Mouse (Mus musculus) midbrain, embryonic 10.5 days (tissue): ENCODE results near the gene Adh1. TPM values are rescaled to one million over a fixed set of nuclear protein-coding genes. Genes with fewer than 3 reads are reported as not detected.

Experiments used
- DNase-seq: peaks from one replicate; pipeline ENCODE4 v3.0.0-alpha.2; 2017; ENCODE audit warnings: low spot score
- H3K27ac ChIP-seq: fragments of 300-500 bp; sonication (generic); replicated peaks from 2 replicates; pipeline ENCODE4 v1.5.1; 2016; ENCODE audit warnings: mild to moderate bottlenecking
- H3K27me3 ChIP-seq: fragments of 300-500 bp; sonication (generic); 2 replicates; pipeline ENCODE4 v1.6.1; 2016; ENCODE audit warnings: low read depth, mild to moderate bottlenecking; ENCODE audit not compliant: poor library complexity, severe bottlenecking
- H3K36me3 ChIP-seq: fragments of 300-500 bp; sonication (generic); 2 replicates; pipeline ENCODE4 v1.6.1; 2016; ENCODE audit warnings: mild to moderate bottlenecking, moderate library complexity
- H3K4me1 ChIP-seq: fragments of 300-500 bp; sonication (generic); 2 replicates; pipeline ENCODE4 v1.6.1; 2016
- H3K4me3 ChIP-seq: fragments of 300-500 bp; sonication (generic); 2 replicates; pipeline ENCODE4 v1.5.1; 2016; ENCODE audit warnings: mild to moderate bottlenecking, moderate library complexity
- H3K9me3 ChIP-seq: fragments of 300-500 bp; sonication (generic); replicated peaks from 2 replicates; pipeline ENCODE4 v1.6.1; 2016; ENCODE audit warnings: mild to moderate bottlenecking
- WGBS: fragments of 180-500 bp; shearing (Covaris S2); methylation state at CpG from one replicate; pipeline ENCODE4 v1.1.7; 2016; 5-methylcytosine and 5-hydroxymethylcytosine counted together
- polyA plus RNA-seq: library from polyadenylated mRNA; unstranded; fragments of >200 nt; fragmentation: Nextera tagmentation; extraction: Ambion mirVana; gene quantifications from 2 replicates; pipeline ENCODE4 v1.2.1, GENCODE M21; 2016

Adh1 gene
- 0.14 TPM in 1 of 2 replicates, not detected in the other for polyA plus RNA-seq

DNA sequence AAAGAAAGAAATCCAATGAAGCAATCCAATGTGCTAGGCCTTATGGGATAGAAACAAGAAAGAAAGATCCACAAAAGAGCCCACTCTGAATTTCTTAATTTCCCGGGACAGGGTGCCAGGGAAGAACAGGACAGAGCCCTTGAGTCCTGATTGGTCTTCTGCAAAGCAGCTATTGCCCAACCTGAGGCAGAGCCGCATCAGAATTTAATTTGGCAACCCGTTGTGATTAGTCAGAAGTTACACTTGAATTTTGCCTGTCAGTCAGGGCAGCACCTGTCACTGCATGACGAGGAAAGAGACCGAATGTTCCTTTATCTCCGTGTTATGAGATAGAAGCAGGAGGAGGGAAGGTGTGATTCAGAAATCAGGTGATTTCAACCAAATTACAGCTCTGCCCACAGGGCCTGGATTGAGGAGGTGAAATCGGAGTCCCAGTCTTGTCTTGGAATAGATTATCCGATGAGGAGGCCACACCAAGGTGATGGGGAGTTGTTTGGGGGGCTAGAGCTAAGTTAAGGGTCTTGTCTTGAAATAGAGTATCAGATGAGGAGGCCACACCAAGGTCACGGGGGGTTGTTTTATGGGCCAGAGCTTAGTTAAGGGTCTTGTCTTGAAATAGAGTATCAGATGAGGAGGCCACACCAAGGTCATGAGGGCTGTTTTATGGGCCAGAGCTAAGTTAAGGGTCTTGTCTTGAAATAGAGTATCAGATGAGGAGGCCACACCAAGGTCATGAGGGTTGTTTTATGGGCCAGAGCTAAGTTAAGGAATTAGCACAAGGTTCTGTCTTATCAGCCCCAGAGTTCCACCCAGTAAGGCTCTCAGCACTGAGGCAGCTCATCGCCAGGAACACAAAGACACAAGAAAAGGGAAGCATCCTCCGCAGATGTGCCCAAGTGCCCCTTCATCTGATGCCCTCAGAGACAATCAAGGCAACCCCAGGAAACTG lies at the start of gene Adh1:
Gene Adh1, plus strand, starts transcription at position 271 of the 949 bp plus-strand sequence.
- H3K4me1 ChIP-seq = 0 out of 2 replicates have a peak, but pooled peaks cover 4% of the 10 kb centered on the region
- H3K36me3 ChIP-seq = no peaks in the 10 kb centered on the region
- no peaks in the 10 kb centered on the region for H3K9me3 ChIP-seq
- 88% methylated on average over 11 of the region's 11 CpGs for WGBS
- H3K27ac ChIP-seq = no peak within 1 kb of the TSS
- peak; percentile 2 for DNase-seq
- no peaks in the 10 kb centered on the region for H3K27me3 ChIP-seq
- no peak within 1 kb of the TSS for H3K4me3 ChIP-seq

DNA sequence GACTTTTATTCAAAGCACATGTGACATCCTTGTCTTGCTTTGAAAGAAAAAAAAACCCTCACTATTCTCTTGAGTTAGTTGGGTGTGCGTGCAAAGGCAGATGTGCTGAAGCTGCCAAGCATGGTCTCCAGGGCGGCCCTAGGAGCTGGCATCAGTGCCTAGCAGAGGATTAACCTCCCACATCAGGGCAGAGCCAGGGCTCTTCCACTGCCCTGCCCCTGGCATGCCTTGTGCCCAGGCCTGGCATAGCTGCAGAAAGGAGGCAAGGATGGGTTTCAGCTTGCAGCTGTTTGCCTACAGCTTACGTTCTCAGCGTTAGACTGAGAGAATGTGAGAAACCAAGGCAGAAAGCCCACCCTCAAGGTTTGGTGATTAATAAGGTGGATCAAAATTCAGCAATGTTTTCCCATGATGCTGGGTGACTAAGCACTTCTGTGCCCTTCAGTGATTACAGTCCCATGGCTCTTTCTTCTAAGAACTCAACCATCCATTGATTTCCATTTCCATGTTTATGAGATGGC lies 48.3 kb upstream of the Adh1 start:
- Histone ChIP-seq H3K4me3 (no peak overlapping the region), H3K27ac (no peak overlapping the region)

DNA sequence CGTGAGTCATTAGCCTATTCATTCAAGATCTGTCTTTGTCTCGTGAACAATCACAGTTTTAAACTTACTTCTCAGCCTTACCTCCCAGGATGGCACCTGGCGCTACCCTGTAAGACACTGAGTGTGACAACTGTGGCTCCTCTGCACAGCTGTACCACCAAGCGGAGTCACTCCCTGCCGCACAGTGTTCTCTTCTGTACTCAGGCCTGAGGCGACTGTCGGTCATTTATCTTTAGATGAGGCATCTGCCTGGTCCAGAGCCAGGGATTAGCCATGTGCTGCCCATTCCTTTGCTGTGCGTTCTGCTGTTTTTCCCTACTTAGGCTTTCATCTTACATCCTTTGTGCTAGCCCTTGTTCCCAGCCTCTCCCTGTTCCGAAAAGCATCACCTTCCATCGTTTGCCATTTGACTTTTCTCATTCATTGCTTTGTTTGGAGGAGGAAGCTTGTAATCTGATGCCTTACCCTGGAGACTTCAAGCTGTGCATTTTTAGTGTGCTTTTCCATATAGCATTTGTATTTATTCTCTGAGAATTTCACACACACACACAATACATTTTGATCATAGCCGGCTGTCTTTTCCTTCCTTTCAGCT lies 45.3 kb upstream of the Adh1 start:
- Histone ChIP-seq H3K27ac (peak overlapping the region; percentile 58; the same call in 1 of the 2 replicates), H3K4me1 (peaks cover 13% of the 10 kb centered on the region), H3K27me3 (no peaks in the 10 kb centered on the region), H3K4me3 (no peak overlapping the region), H3K9me3 (no peaks in the 10 kb centered on the region), H3K36me3 (no peaks in the 10 kb centered on the region)
- 36% methylated on average over 11 of the region's 11 CpGs for WGBS
- peak; percentile 37 for DNase-seq

More for the DNA sequence above, 48.3 kb upstream of the Adh1 start:
- WGBS = 89% methylated on average over 4 of the region's 4 CpGs
- no peaks in the 10 kb centered on the region for H3K9me3 ChIP-seq
- H3K4me1 ChIP-seq = peaks cover 13% of the 10 kb centered on the region
- no peak for DNase-seq
- H3K27me3 ChIP-seq = no peaks in the 10 kb centered on the region
- H3K36me3 ChIP-seq = no peaks in the 10 kb centered on the region

DNA sequence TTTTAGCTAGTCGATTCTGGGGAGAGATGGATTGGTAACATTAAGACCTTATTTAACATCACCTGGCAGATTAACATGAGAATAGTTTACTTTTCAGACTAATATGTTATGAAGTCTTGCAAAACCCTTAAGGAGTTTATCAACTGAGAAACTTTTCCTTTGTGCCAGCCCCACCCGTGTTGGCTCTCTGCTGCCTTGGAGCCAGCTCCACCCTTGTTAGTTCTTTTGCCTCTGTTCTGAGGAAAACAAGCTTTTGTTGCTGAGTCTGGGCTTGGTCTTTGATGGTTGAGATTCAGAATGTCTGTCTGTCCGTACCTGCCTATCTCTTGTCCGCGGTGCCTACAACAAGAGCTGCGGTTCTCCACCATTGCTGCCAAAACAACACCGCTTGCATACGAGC lies 44.7 kb upstream of the Adh1 start:
- DNase-seq = no peak
- no peak overlapping the region for H3K4me3 ChIP-seq
- no peaks in the 10 kb centered on the region for H3K27me3 ChIP-seq
- H3K9me3 ChIP-seq = no peaks in the 10 kb centered on the region
- H3K36me3 ChIP-seq = no peaks in the 10 kb centered on the region
- no peak overlapping the region for H3K27ac ChIP-seq
- WGBS = 86% methylated on average over 8 of the region's 8 CpGs
- H3K4me1 ChIP-seq = peaks cover 13% of the 10 kb centered on the region

DNA sequence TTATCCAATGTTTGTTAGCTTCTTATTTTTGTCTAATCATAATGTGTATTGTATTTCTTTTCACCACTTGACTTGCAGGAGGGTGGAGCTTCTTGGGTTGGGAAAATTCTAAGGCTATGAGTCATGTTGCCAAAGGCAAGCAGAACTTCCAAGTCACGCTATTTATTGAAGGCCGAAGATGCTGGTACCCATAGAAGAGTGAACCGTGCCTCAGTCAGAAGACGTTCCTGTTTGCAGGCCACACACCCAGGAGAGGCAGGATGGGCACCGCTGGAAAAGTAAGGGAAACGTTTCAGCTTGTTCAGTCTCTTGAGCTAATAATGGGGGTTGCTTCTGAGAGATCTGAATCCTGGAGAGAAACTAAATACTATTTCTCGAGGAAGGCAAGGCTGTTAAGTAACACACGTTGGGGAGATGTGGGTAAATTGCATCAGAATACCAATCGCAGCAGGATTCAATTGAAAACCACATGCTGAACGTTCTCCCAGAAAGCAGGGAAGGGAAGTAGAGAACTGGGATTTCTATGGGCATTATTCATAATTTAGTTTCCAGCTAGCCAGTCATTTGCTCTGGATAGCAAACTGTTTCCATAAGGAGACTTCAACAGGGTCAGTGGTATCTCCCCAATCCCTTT lies 43.0 kb upstream of the Adh1 start, which contains the start of gene Adh7:
Gene Adh7, plus strand, starts transcription at position 130 of the 634 bp plus-strand sequence.
- no peak within 1 kb of the TSS for H3K27ac ChIP-seq
- 83% methylated on average over 10 of the region's 10 CpGs for WGBS
- no peaks in the 10 kb centered on the region for H3K9me3 ChIP-seq
- no peak within 1 kb of the TSS for H3K4me3 ChIP-seq
- H3K27me3 ChIP-seq = no peaks in the 10 kb centered on the region
- peaks cover 17% of the 10 kb centered on the region for H3K4me1 ChIP-seq
- DNase-seq = no peak
- H3K36me3 ChIP-seq = no peaks in the 10 kb centered on the region

DNA sequence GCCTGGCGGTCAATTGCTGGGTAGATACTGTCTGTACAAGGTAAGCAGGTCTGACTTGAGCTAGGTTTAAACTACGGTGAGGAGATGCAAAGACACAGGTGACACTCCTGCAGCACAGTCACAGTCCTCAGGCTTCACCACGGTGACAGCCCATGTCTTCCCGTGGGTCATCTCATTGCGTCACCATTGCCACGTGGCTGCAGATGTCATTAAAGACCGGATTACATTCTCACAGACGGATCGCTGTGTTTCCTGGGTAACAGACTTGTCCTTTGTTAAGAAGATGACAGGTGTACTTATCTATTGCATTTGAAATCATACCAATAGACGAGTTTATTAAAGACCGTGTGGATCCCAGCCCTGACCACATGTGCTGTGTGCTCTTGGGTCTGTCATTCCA lies 39.7 kb upstream of the Adh1 start:
- Histone ChIP-seq H3K4me1 (peaks cover 19% of the 10 kb centered on the region), H3K9me3 (no peaks in the 10 kb centered on the region), H3K36me3 (no peaks in the 10 kb centered on the region), H3K27me3 (no peaks in the 10 kb centered on the region), H3K4me3 (no peak overlapping the region), H3K27ac (no peak overlapping the region)
- no peak for DNase-seq
- WGBS = 91% methylated on average over 11 of the region's 11 CpGs

DNA sequence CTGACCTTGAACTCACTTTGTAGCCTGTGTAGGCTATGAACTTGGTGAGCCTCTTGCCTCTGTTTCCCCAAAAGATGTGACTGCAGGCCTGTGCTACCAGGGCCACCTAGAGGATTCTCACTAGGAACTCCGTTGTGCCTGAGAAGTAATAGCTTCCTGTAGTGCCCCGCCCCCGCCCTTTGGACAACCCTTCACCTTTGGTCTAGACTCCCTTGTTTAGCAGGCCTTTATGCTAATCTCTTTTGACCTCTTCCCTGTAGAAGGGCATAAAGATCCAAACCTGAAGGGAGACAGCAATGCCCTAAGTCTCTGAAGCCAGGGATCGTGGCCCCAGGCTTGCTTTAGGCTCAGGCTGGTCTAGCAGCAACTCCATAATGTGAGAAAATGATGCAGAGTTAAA lies 38.3 kb upstream of the Adh1 start:
- Histone ChIP-seq H3K9me3 (no peaks in the 10 kb centered on the region), H3K36me3 (no peaks in the 10 kb centered on the region), H3K4me1 (peaks cover 26% of the 10 kb centered on the region), H3K4me3 (no peak overlapping the region), H3K27me3 (no peaks in the 10 kb centered on the region), H3K27ac (no peak overlapping the region)
- 69% methylated on average over 4 of the region's 4 CpGs for WGBS
- no peak for DNase-seq

DNA sequence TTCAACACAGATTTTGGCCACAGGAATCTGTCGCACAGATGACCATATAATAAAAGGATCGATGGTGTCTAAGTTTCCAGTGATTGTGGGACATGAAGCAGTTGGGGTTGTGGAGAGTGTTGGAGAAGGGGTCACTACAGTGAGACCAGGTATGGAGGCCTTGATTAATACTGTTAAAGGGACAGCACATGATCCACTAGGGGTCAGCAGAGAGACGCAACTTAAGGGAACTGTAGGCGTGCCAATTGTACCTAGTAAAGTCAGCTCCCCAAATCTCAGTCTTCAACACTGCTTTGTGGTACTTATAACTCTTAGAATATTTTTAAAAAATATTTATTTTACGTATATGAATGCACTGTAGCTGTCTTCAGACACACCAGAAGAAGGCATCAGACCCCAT lies 37.8 kb upstream of the Adh1 start:
- H3K4me3 ChIP-seq = no peak overlapping the region
- no peaks in the 10 kb centered on the region for H3K27me3 ChIP-seq
- no peak overlapping the region for H3K27ac ChIP-seq
- WGBS = 51% methylated on average over 5 of the region's 5 CpGs
- DNase-seq = peak; percentile 23
- H3K9me3 ChIP-seq = no peaks in the 10 kb centered on the region
- peaks cover 26% of the 10 kb centered on the region for H3K4me1 ChIP-seq
- no peaks in the 10 kb centered on the region for H3K36me3 ChIP-seq

DNA sequence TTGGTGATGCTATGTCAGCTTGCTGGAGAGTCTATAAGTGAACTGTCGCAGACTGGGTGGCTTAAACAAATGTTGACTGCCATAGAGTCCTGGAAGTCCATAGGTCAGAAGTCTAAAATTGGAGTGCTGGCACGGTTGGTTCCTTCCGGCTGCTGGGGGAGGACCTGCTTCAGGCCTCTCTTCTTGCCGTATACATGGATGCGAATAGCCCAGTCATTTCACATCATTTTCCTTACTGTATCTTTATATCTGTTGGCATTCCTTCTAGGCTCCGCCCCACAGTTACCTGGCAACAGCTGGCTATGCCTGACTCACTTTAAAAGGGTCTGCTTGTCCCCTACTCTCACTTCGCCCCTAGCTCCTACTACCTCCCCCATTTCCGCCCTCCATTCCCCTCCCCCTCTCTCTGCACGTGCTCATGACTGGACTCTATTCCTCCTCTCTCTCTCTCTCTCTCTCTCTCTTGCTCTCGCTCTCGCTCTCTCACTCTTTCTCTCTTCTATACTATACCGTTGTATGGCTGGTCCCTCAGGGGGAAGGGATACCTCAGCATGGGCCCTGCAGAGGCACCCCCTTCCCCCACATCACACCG lies 36.3 kb upstream of the Adh1 start:
- DNase-seq = no peak
- Histone ChIP-seq H3K9me3 (no peaks in the 10 kb centered on the region), H3K27me3 (no peaks in the 10 kb centered on the region), H3K27ac (peak overlapping the region; percentile 63; the same call in 1 of the 2 replicates), H3K4me3 (no peak overlapping the region), H3K36me3 (no peaks in the 10 kb centered on the region), H3K4me1 (peaks cover 26% of the 10 kb centered on the region)
- 85% methylated on average over 13 of the region's 13 CpGs for WGBS

DNA sequence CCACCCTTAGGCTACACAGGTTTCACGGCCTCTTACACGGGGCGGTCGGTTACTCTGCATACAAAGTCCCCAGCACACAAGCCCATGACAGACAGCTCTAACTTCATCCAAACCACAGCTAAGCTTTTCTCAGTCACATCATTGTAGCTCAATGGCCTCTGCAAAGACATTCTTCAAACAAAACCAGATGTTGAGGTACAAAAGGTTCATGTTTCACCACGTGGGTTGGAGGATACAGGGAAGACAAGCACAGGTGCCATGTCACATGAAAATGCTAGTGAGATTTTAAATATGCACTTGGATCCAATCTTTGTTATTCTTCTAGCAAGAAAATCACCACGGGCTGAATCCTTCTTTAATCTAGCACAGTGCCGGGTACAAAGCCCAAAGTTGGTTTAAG lies 35.5 kb upstream of the Adh1 start:
- H3K27me3 ChIP-seq = no peaks in the 10 kb centered on the region

DNA sequence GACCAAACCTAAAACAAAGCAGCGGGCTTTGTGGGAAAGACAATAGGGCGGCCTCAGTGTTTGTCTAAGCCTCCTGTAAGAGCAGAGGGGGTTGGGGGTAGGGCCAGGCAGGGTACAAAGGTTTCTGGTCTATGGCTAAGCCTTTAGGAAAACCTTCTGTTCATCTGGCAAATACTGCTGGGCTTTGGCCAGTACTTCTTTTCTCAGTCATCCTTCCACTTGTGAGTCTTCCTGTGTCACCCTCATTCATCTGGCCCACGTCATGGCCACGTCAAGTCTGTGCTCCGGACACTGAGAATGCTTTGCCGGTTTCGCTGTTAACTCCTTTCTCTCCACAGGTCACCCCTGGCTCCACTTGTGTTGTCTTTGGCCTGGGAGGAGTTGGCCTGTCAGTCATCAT lies 34.9 kb upstream of the Adh1 start:
- no peaks in the 10 kb centered on the region for H3K9me3 ChIP-seq
- H3K27me3 ChIP-seq = no peaks in the 10 kb centered on the region
- WGBS = 45% methylated on average over 7 of the region's 7 CpGs
- H3K4me3 ChIP-seq = 0 out of 2 replicates have a peak overlapping the region, but pooled peaks have one; percentile 4
- peak overlapping the region; percentile 79 for H3K27ac ChIP-seq
- DNase-seq = peak; percentile 43
- H3K36me3 ChIP-seq = no peaks in the 10 kb centered on the region
- H3K4me1 ChIP-seq = peaks cover 26% of the 10 kb centered on the region

More for the DNA sequence above, 35.5 kb upstream of the Adh1 start:
- DNase-seq = no peak
- H3K36me3 ChIP-seq = no peaks in the 10 kb centered on the region
- peak overlapping the region; percentile 79 for H3K27ac ChIP-seq
- 67% methylated on average over 7 of the region's 7 CpGs for WGBS
- H3K4me3 ChIP-seq = no peak overlapping the region
- no peaks in the 10 kb centered on the region for H3K9me3 ChIP-seq
- H3K4me1 ChIP-seq = peaks cover 26% of the 10 kb centered on the region

DNA sequence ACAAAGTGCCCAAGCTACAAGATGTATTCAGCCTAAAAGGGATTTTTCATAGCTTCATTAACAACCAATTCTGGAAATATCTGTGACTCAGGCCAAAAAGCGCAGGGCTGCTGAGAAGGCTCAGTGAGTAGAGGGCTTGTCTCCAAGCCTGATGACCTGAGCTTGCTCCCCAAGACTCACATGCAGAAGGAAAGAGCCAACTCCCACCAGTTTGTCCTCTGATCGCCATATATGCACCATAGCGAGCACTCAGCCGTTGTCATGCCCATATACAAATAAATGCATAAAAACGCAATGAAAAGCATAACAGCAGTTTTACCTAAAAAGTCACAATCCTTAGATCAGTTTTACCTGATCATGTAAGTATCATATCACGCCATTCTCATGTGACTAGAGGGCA lies 34.3 kb upstream of the Adh1 start:
- Histone ChIP-seq H3K9me3 (no peaks in the 10 kb centered on the region), H3K36me3 (no peaks in the 10 kb centered on the region), H3K27me3 (no peaks in the 10 kb centered on the region), H3K4me1 (peaks cover 26% of the 10 kb centered on the region), H3K27ac (peak overlapping the region; percentile 79), H3K4me3 (no peak overlapping the region)
- no peak for DNase-seq
- 95% methylated on average over 6 of the region's 6 CpGs for WGBS
